Mouse (Mus musculus) heart, adult 2 months (tissue): ENCODE results near the gene Mmp24.

ENCODE experiments used
- CTCF ChIP-seq: fragments of 200-600 bp; IDR thresholded peaks from 2 replicates; pipeline ENCODE4 v1.8.1; 2022; ENCODE audit warnings: antibody characterized with exemption, mild to moderate bottlenecking, moderate library complexity
- POLR2A ChIP-seq: fragments of 200-500 bp; IDR thresholded peaks from 2 replicates; pipeline ENCODE4 v1.6.1; 2011; ENCODE audit warnings: mild to moderate bottlenecking, low read depth, low read length, control low read depth; ENCODE audit not compliant: insufficient read depth

DNA sequence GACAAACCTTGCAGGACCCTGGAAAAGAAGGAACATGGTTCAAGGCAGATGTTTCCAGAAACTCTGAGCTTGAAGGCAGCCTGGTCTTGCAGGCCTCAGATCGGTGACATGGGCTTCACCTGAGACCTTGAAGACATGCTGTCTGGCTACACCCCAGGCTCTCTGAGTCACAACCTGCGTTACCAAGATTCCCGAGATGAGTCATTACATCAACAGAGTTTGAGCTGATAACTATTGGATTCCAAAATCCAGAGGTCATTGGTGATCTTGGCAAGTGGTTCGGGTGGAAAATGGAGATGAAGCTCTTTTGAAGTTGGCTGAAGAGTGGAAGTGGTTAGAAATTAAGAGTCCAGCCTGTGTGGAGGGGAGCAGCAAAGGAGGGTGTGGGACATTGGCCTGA is 34.5 kb downstream of the Mmp24 start:
- TF ChIP-seq CTCF, result no peak
- no peak for TF ChIP-seq POLR2A
